Mouse (Mus musculus): ENCODE data around the gene F10.

Gene F10

GRCm38 (mm10) chr8:13037015-13037414, at the start of gene F10:
F10 (plus strand) TSS chr8:13037308.
- no peak for DNase-seq (ENCODE audit: low spot score in 2 of 2)

DNA sequence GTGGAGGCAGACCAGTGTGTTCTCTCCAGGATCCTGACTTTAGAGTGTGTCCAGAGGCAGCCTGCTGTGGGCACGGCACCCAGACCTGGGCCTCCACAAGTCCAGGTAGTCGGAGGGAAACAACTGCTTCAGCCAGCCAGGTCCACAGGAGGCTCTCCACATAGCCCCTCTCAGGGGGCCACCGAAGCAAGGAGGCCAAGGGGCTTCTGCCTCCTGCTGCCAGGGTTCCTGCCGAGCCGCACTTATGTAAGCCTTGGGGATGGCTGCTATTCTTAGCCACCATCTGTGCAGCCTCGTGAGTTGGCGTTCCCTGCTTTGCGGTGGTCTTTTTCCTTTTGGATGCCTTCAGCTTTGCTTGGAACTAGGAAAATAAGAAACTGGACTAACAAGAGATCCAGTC, 49.5 kb upstream of the F10 start:
- DNase-seq (ENCODE audit: low spot score in 2 of 2), result no peak

- DNase-seq (ENCODE audit: low spot score in 2 of 2), result no peak
Measured at GRCm38 (mm10) chr8:12988722-12989430, 48.2 kb upstream of the F10 start.

DNA sequence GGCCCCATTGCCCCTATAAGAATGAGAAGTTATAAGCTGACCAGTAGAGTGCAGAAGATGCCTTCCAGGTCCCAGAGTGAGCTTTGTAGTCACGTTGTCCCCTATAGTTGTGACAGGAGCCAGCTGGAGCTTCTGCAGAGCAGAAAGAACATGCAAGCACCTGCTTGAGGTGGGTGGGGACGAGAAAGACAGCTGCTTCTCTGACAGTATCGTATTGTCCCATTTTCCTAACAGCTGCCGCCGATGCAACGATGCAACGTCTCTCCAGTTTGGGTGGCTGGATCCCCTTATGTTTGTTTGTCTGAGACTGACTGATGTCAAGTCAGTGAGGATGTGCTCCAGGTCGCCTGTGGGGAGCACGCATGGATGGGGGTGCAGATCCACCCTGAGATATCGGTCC, 45.7 kb upstream of the F10 start:
- no peak for DNase-seq (ENCODE audit: low spot score in 2 of 2)

DNA sequence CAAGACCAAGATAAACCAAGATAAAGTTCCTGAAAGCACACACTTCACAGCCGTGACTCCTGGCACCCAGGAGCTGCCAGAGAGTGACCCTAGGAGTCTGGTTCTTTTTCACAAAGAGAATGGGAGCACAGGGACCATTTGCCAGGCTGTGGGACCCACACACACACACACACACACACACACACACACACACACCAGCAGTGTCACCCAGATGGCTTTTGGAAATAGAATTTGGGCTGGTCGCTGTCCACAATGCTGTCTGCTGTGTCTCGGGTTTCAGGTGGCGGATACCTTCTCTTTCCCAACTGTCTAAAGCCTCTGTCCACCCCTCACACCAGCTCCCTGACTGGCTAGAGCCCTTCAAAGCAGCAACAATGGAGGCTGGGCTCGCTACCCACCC, 42.6 kb upstream of the F10 start:
- no peak for DNase-seq (ENCODE audit: low spot score in 2 of 2)

DNA sequence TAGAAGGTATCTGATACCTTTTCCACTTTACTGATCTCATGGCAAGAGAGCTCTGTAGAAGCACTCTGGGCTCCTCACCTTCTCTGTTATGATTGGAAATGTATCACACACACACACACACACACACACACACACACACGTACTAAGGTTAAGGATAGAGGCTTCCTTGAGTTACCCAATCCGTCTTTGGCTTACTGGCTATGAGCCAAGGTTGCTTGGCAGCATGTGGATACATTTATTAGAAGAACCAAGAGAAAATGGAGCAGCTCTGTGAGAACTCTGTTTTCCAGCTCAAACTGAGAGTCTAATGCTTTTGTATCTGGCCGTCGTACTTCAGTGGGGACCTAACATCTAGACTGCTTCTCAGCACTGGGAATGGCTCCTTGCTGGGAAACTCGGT, 41.6 kb upstream of the F10 start:
- DNase-seq (ENCODE audit: low spot score in 2 of 2), result no peak

- peak in 1 of 2 experiments; percentile 28 for DNase-seq (ENCODE audit: low spot score in 2 of 2)
Measured at GRCm38 (mm10) chr8:12996831-12997275, 40.3 kb upstream of the F10 start.

DNA sequence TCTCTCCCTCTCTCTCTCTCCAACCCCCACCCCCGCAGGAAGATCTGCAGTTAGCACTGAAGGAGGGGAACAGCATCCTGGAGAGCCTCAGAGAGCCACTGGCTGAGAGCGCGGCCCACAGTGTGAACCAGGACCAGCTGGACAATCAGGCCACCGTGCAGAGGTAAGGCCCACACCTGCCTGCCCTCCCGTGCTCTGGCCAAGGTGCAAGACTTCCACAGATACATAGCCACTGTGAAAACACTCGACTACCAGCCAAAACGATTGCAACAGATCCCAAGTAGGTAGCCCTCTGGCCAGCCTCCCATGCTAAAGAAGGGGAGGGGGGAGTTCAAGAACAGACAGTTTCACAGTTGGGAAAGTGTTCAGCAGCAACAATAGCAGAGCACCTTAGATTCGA, 38.8 kb upstream of the F10 start:
- no peak for DNase-seq (ENCODE audit: low spot score in 2 of 2)

- DNase-seq (ENCODE audit: low spot score in 2 of 2), result no peak
Measured at GRCm38 (mm10) chr8:12999793-13000192, 37.3 kb upstream of the F10 start.

DNA sequence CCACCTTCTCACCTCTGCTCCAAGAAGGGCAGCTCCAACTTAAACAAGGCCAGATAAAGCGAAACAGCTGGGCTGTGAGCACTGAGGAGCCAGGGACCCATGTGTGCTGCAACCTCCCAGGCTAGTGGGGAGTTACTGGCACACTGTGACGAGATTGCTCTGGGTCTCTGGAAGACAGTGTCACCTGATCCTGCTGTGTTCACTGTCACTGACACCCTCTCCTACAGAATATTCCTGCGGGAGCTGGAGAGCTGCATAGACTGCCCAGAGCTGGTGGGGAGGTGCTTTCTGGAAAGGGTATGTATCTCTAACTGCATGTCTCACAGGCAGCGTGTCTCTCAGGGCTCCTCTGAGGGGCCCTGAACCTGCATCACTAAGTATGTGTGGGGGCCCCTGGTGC, 29.6 kb upstream of the F10 start:
- DNase-seq (ENCODE audit: low spot score in 2 of 2), result no peak

DNA sequence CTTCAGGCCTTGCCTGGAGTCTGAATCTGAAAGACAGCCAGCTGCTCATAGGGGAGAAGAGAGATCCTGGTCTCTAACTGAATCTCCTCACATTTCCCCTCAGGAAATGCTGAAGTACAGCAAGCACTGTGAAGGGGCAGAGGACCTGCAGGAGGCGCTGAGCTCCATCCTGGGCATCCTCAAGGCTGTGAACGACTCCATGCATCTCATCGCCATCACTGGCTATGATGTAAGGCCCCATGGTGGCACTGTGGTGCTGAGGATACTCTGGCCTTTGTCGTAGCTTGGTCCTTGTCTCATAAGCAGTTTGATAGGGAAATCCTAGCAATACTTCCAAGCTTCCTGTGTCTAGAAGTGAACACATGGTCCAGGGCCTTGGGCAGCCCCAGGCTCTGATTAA, 26.8 kb upstream of the F10 start:
- no peak for DNase-seq (ENCODE audit: low spot score in 2 of 2)

DNA sequence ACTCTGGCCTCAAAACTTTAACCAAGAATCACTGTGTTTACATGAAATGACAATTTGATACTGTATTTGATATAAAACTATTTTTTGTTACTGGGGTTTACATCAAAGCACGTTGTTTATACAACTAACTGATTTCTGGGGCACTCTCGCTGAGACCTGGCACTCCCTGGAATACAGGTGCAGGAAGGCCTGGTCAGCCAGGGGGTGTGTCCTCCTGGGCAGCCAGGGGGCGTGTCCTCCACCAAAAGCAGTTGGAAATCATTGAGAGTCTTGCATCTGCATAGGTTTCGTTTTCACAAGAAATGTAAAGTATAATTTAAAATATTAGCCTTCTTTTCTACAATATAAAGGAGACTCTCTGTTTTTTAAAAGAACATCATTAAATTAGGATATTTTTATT, 17.5 kb upstream of the F10 start:
- no peak for DNase-seq (ENCODE audit: low spot score in 2 of 2)

GRCm38 (mm10) chr8:13021830-13022229, 15.3 kb upstream of the F10 start:
- no peak for DNase-seq (ENCODE audit: low spot score in 2 of 2)

DNA sequence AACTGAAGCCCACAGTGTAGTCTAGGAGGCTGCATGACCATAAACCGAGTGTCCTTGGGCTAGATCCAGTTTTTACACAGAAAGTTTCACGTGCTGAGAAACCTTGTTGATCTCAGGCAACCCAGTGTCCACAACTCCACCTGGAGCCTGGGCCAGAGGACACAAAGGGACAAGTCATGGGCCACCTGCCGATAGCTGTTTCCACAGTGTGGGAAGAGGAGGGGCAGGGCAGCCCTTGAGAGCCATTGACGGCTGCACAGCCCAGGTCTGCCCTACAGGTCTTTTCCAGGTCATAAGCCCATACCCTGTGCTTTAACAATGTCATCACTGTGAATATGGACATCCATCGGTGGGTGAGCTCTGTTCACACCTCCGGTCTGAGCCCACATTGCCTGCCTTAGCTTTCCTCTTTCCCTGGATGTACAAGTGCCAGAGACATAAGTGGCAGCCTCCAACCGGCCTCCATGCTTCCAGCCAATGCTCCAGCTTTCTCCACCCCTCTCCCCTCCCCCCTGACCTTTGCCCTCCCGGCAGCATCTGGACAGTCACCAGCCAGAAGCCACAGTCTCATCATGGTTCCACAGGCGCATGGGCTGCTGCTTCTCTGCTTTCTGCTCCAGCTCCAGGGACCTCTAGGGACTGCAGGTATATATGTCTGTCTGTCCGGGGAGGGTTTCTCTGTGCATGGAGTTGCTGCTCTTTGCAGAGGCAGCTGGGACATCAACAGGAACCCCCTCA, 11.5 kb upstream of the F10 start, which contains the start of gene F7:
TSS of gene F7 (plus strand) at position 548 of the 738 bp plus-strand sequence.
- DNase-seq (ENCODE audit: low spot score in 2 of 2), result no peak

- no peak for DNase-seq (ENCODE audit: low spot score in 2 of 2)
Measured at GRCm38 (mm10) chr8:13027615-13028014, 9.5 kb upstream of the F10 start.

GRCm38 (mm10) chr8:13028482-13028881, 8.6 kb upstream of the F10 start:
- no peak for DNase-seq (ENCODE audit: low spot score in 2 of 2)

DNA sequence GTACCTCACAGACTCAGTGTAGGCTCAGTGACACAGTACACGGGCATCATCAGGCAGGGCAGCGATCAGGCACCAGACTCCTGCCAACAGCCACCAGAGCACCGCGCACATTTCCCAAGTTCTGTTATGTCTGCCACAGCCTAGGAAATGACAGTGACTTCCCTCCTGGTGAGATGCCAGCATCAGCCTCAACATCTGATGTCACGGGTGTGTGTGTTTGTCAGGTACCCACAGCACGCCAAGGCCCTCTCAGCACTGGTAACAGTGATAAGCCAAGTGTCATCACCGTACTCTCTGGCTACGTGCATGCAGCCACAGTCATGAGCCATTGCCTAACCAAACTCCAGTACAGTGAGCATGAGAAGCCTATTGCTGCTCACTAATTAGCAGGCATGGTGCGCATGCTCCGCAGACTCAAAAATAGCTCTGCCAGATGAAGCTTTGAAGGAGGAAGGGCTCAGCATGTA, 729 bp upstream of the F10 start:
- no peak for DNase-seq (ENCODE audit: low spot score in 2 of 2)

DNA sequence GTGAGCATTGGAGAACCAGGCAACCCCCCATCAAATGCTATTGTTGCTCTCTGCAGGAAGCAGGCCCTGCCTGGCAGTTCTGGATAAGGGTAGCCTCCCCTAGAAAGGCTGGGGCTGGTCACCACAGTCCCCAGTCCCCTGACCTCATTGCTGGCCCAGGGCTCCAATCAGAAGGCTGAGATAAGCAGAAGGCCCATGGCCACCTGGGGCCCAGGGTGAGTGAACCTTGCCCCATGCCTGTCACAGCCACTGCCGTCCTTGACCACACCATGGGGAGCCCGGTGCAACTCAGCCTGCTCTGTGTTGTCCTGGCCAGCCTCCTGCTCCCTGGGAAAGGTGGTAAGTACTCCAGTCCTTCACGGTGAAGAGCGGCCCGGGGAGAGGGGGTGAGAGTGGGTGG, 461 bp downstream of the F10 start:
- DNase-seq (ENCODE audit: low spot score in 2 of 2), result no peak

GRCm38 (mm10) chr8:13039054-13039453, 1.9 kb downstream of the F10 start:
- no peak for DNase-seq (ENCODE audit: low spot score in 2 of 2)

DNA sequence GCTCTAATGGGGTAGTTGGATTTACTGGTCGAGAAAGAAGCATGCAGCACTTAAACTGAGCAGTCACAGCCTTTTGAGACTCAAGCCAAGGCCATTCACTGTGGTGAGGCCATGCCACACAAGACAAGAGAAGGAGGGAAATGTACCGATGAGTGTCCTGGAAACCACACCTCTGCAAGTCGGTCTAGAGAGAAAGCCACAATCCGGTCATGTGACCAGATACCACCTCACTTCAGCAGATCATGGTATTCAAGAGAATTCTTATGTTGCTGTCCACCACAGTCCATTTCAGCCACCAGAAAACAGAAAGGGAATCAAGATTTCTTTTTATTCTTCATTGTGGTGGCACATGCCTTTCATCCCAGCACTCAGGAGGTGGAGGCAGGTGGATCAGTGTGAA, 4.4 kb downstream of the F10 start:
- no peak for DNase-seq (ENCODE audit: low spot score in 2 of 2)

DNA sequence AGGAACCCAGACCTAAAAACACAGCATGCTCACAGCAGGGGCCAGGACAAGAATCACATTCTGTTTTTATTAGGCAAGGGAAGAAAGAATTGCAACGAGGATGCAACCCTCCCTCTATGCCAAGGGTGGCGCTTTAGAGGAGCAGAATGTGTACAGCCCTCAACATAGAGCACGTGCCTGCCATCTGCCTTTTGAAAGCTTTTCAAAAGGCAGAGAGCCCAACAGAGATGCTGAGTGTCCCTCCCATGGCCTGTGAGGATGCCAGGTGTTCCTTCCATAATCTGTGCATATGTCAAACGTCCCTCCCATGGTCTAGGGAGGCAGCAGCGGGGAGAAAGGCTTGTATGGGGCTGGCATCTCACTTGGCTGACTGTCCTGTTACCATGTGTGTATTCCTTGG, 10.5 kb downstream of the F10 start:
- no peak for DNase-seq (ENCODE audit: low spot score in 2 of 2)

DNA sequence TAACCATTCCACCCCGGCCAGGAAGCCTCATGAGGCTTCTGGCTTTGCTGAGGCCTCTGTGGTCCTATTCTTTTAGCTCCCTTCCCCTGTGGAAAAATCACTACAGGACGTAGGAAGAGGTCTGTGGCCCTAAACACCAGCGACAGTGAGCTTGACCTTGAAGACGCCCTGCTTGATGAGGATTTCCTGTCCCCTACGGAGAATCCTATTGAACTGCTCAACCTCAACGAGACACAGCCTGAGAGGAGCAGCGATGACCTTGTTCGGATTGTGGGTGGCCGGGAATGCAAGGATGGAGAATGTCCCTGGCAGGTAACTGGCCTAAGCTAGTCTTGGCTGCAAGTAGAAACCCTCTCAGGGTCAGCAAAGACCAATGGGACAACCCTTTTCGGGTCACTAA, 13.4 kb downstream of the F10 start:
- no peak for DNase-seq (ENCODE audit: low spot score in 2 of 2)

DNA sequence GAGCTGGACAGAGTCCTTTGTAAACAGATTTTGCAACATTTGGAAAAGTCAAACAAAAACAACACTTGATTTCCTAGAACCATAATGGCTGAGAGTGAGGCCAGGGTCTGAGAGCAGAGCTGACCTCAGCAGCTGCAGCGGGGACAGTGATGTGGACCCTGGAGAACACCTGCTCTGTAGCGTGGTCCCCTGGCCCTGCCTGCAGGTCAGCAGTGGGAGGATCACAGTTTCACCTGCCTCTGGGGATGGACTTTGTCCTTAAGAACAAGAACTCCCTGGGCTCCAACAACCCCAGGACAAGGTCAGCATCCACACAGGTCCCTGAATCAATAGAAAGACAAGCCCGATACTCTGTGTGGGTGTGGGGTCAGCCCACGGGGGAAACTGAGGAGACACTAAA, 20.2 kb downstream of the F10 start:
- no peak for DNase-seq (ENCODE audit: low spot score in 2 of 2)

All from urinary bladder, postnatal 4 days (tissue).